Mouse (Mus musculus) myocyte (in vitro differentiated cells): ENCODE data around the gene Slc32a1. TPM values are rescaled to one million over a fixed set of nuclear protein-coding genes. Genes with fewer than 3 reads are reported as not detected.

Source experiments
- H3K27me3 ChIP-seq: one replicate; pipeline ENCODE4 v1.6.1; 2011; ENCODE audit not compliant: control insufficient read depth, insufficient read depth, insufficient read length
- H3K36me3 ChIP-seq: one replicate; pipeline ENCODE4 v1.6.1; 2011; ENCODE audit not compliant: control insufficient read depth, insufficient read depth
- H3K4me2 ChIP-seq: one replicate; pipeline ENCODE4 v1.6.1; 2011; ENCODE audit warnings: low read depth, control low read depth
- H3K4me3 ChIP-seq: one replicate; pipeline ENCODE4 v1.5.1; 2011; ENCODE audit warnings: mild to moderate bottlenecking, control low read depth, moderate library complexity
- H3K79me2 ChIP-seq: one replicate; pipeline ENCODE4 v1.6.1; 2011; ENCODE audit not compliant: control insufficient read depth, insufficient read depth
- H3ac ChIP-seq: one replicate; pipeline ENCODE4 v1.6.1; 2011; ENCODE audit not compliant: control insufficient read depth, insufficient read length
- CEBPB ChIP-seq: IDR thresholded peaks from 2 replicates; pipeline ENCODE4 v1.6.1; 2011; ENCODE audit warnings: mild to moderate bottlenecking, moderate library complexity; ENCODE audit not compliant: poor library complexity, insufficient read depth, severe bottlenecking
- E2F4 ChIP-seq: IDR thresholded peaks from one replicate; pipeline ENCODE4 v1.6.1; 2011; ENCODE audit warnings: mild to moderate bottlenecking, control low read depth, moderate library complexity; ENCODE audit not compliant: insufficient read depth
- MAX ChIP-seq: IDR thresholded peaks from one replicate; pipeline ENCODE4 v1.6.1; 2011; ENCODE audit warnings: low read depth, mild to moderate bottlenecking, control low read depth
- MYOD1 ChIP-seq, 3 experiments: IDR thresholded peaks; one replicate each; pipeline ENCODE4 v1.6.1; 2011; ENCODE audit warnings: control low read depth in 2 of 3, low read depth in 2 of 3, mild to moderate bottlenecking in 2 of 3, moderate library complexity in 1 of 3; ENCODE audit not compliant: insufficient read length in 2 of 3, control insufficient read depth in 1 of 3
- MYOG ChIP-seq, 3 experiments: IDR thresholded peaks; one replicate each; pipeline ENCODE4 v1.6.1; 2011; ENCODE audit warnings: control low read depth in 2 of 3, low read depth in 2 of 3, mild to moderate bottlenecking in 2 of 3; ENCODE audit not compliant: insufficient read length in 2 of 3, control insufficient read depth in 1 of 3, insufficient read depth in 1 of 3
- POLR2A ChIP-seq: IDR thresholded peaks from one replicate; pipeline ENCODE4 v1.6.1; 2011; ENCODE audit warnings: low read depth, mild to moderate bottlenecking, control low read depth, moderate library complexity; ENCODE audit not compliant: insufficient read length
- POLR2AphosphoS2 ChIP-seq: IDR thresholded peaks from one replicate; pipeline ENCODE4 v1.6.1; 2011; ENCODE audit warnings: low read depth, control low read depth; ENCODE audit not compliant: insufficient read length
- REST ChIP-seq: IDR thresholded peaks from one replicate; pipeline ENCODE4 v1.6.1; 2011; ENCODE audit warnings: mild to moderate bottlenecking, control low read depth, moderate library complexity; ENCODE audit not compliant: insufficient read depth, insufficient read length
- SRF ChIP-seq: IDR thresholded peaks from one replicate; pipeline ENCODE4 v1.6.1; 2011; ENCODE audit warnings: low read depth; ENCODE audit not compliant: control insufficient read depth, insufficient read length
- TCF12 ChIP-seq: IDR thresholded peaks from one replicate; pipeline ENCODE4 v1.6.1; 2011; ENCODE audit warnings: mild to moderate bottlenecking, control low read depth; ENCODE audit not compliant: poor library complexity, insufficient read depth, severe bottlenecking
- TCF3 ChIP-seq: IDR thresholded peaks from one replicate; pipeline ENCODE4 v1.6.1; 2011; ENCODE audit warnings: low read depth, control low read depth; ENCODE audit not compliant: insufficient read length
- USF1 ChIP-seq: IDR thresholded peaks from one replicate; pipeline ENCODE4 v1.6.1; 2011; ENCODE audit warnings: low read depth, mild to moderate bottlenecking, control low read depth, moderate library complexity
- polyA plus RNA-seq: library from polyadenylated mRNA; unstranded; fragments of >200 nt; fragmentation: generic; extraction: Trizol; gene quantifications from one replicate; pipeline ENCODE4 v1.2.1, GENCODE M21; 2012; ENCODE audit warnings: missing spikeins

The Slc32a1 gene
- polyA plus RNA-seq, 1 experiment = not detected

GRCm38 (mm10) chr2:158601326-158601725 lies 9.2 kb upstream of the Slc32a1 start:
- Histone ChIP-seq H3K36me3 (no peaks in the 10 kb centered on the region), H3ac (no peak overlapping the region), H3K4me3 (no peak overlapping the region), H3K79me2 (no peaks in the 10 kb centered on the region), H3K27me3 (peaks cover 24% of the 10 kb centered on the region), H3K4me2 (no peak overlapping the region)
- no peak for TF ChIP-seq TCF12
- no peak for TF ChIP-seq USF1
- TF ChIP-seq POLR2A = no peak
- no peak for TF ChIP-seq E2F4

GRCm38 (mm10) chr2:158602663-158603062 lies 7.9 kb upstream of the Slc32a1 start:
- TF ChIP-seq E2F4 (no peak), TCF3 (no peak), USF1 (no peak)
- H3K36me3 ChIP-seq = no peaks in the 10 kb centered on the region
- H3K27me3 ChIP-seq = peaks cover 28% of the 10 kb centered on the region
- no peak overlapping the region for H3K4me3 ChIP-seq
- H3K4me2 ChIP-seq = no peak overlapping the region
- no peak overlapping the region for H3ac ChIP-seq
- no peaks in the 10 kb centered on the region for H3K79me2 ChIP-seq

- peaks cover 49% of the 10 kb centered on the region for H3K27me3 ChIP-seq
- no peaks in the 10 kb centered on the region for H3K79me2 ChIP-seq
- H3K4me2 ChIP-seq = no peak overlapping the region
- no peak overlapping the region for H3ac ChIP-seq
- TF ChIP-seq REST (no peak), MYOD1 (IDR thresholded peaks at IDR 0.05; ENCODE audit: control insufficient read depth in 1 of 3, insufficient read length in 2 of 3, low read depth in 2 of 3) (no peak), MYOG (IDR thresholded peaks at IDR 0.05; ENCODE audit: control insufficient read depth in 1 of 3, insufficient read depth in 1 of 3, insufficient read length in 2 of 3, low read depth in 2 of 3) (no peak), CEBPB (no peak), POLR2AphosphoS2 (no peak), E2F4 (no peak), POLR2A (no peak), TCF3 (no peak), MAX (no peak), TCF12 (no peak), SRF (no peak), USF1 (no peak)
- no peak overlapping the region for H3K4me3 ChIP-seq
- H3K36me3 ChIP-seq = no peaks in the 10 kb centered on the region
Measured at GRCm38 (mm10) chr2:158606511-158606964, 4.0 kb upstream of the Slc32a1 start.

GRCm38 (mm10) chr2:158609681-158610080 lies 886 bp upstream of the Slc32a1 start:
- Histone ChIP-seq H3K27me3 (peaks cover 66% of the 10 kb centered on the region), H3K36me3 (no peaks in the 10 kb centered on the region), H3K79me2 (no peaks in the 10 kb centered on the region), H3ac (no peak overlapping the region), H3K4me3 (no peak overlapping the region), H3K4me2 (no peak overlapping the region)
- TF ChIP-seq POLR2A (no peak), MYOD1 (IDR thresholded peaks at IDR 0.05; ENCODE audit: control insufficient read depth in 1 of 3, insufficient read length in 2 of 3, low read depth in 2 of 3) (no peak), MYOG (IDR thresholded peaks at IDR 0.05; ENCODE audit: control insufficient read depth in 1 of 3, insufficient read depth in 1 of 3, insufficient read length in 2 of 3, low read depth in 2 of 3) (no peak), E2F4 (no peak), SRF (no peak), TCF3 (no peak), MAX (no peak), REST (no peak), POLR2AphosphoS2 (no peak), USF1 (no peak), TCF12 (no peak)

GRCm38 (mm10) chr2:158611326-158611719 lies 756 bp downstream of the Slc32a1 start:
- Histone ChIP-seq H3K79me2 (no peaks in the 10 kb centered on the region), H3K36me3 (no peaks in the 10 kb centered on the region), H3K4me3 (no peak overlapping the region), H3K4me2 (no peak overlapping the region), H3K27me3 (peaks cover 78% of the 10 kb centered on the region), H3ac (no peak overlapping the region)
- no peak for TF ChIP-seq POLR2AphosphoS2
- no peak for TF ChIP-seq TCF12
- no peak for TF ChIP-seq MYOD1 (IDR thresholded peaks at IDR 0.05; ENCODE audit: control insufficient read depth in 1 of 3, insufficient read length in 2 of 3, low read depth in 2 of 3)
- TF ChIP-seq REST = no peak
- no peak for TF ChIP-seq MYOG (IDR thresholded peaks at IDR 0.05; ENCODE audit: control insufficient read depth in 1 of 3, insufficient read depth in 1 of 3, insufficient read length in 2 of 3, low read depth in 2 of 3)
